Mouse (Mus musculus) myocyte (in vitro differentiated cells): ENCODE measurements around the gene Fat3. TPM values are rescaled to one million over a fixed set of nuclear protein-coding genes. Genes with fewer than 3 reads are reported as not detected.
A peak's percentile ranks its signal among the peaks of the same experiment; 100 is the strongest.

Experiments used
- H3K27me3 ChIP-seq: one replicate; pipeline ENCODE4 v1.6.1; 2011; ENCODE audit not compliant: control insufficient read depth, insufficient read depth, insufficient read length
- H3K36me3 ChIP-seq: one replicate; pipeline ENCODE4 v1.6.1; 2011; ENCODE audit not compliant: control insufficient read depth, insufficient read depth
- H3K4me2 ChIP-seq: one replicate; pipeline ENCODE4 v1.6.1; 2011; ENCODE audit warnings: low read depth, control low read depth
- H3K4me3 ChIP-seq: one replicate; pipeline ENCODE4 v1.5.1; 2011; ENCODE audit warnings: mild to moderate bottlenecking, control low read depth, moderate library complexity
- H3K79me2 ChIP-seq: one replicate; pipeline ENCODE4 v1.6.1; 2011; ENCODE audit not compliant: control insufficient read depth, insufficient read depth
- H3ac ChIP-seq: one replicate; pipeline ENCODE4 v1.6.1; 2011; ENCODE audit not compliant: control insufficient read depth, insufficient read length
- CEBPB ChIP-seq: IDR thresholded peaks from 2 replicates; pipeline ENCODE4 v1.6.1; 2011; ENCODE audit warnings: mild to moderate bottlenecking, moderate library complexity; ENCODE audit not compliant: poor library complexity, insufficient read depth, severe bottlenecking
- E2F4 ChIP-seq: IDR thresholded peaks from one replicate; pipeline ENCODE4 v1.6.1; 2011; ENCODE audit warnings: mild to moderate bottlenecking, control low read depth, moderate library complexity; ENCODE audit not compliant: insufficient read depth
- MAX ChIP-seq: IDR thresholded peaks from one replicate; pipeline ENCODE4 v1.6.1; 2011; ENCODE audit warnings: low read depth, mild to moderate bottlenecking, control low read depth
- MYOD1 ChIP-seq, 3 experiments: IDR thresholded peaks; one replicate each; pipeline ENCODE4 v1.6.1; 2011; ENCODE audit warnings: control low read depth in 2 of 3, low read depth in 2 of 3, mild to moderate bottlenecking in 2 of 3, moderate library complexity in 1 of 3; ENCODE audit not compliant: insufficient read length in 2 of 3, control insufficient read depth in 1 of 3
- MYOG ChIP-seq, 3 experiments: IDR thresholded peaks; one replicate each; pipeline ENCODE4 v1.6.1; 2011; ENCODE audit warnings: control low read depth in 2 of 3, low read depth in 2 of 3, mild to moderate bottlenecking in 2 of 3; ENCODE audit not compliant: insufficient read length in 2 of 3, control insufficient read depth in 1 of 3, insufficient read depth in 1 of 3
- POLR2A ChIP-seq: IDR thresholded peaks from one replicate; pipeline ENCODE4 v1.6.1; 2011; ENCODE audit warnings: low read depth, mild to moderate bottlenecking, control low read depth, moderate library complexity; ENCODE audit not compliant: insufficient read length
- POLR2AphosphoS2 ChIP-seq: IDR thresholded peaks from one replicate; pipeline ENCODE4 v1.6.1; 2011; ENCODE audit warnings: low read depth, control low read depth; ENCODE audit not compliant: insufficient read length
- REST ChIP-seq: IDR thresholded peaks from one replicate; pipeline ENCODE4 v1.6.1; 2011; ENCODE audit warnings: mild to moderate bottlenecking, control low read depth, moderate library complexity; ENCODE audit not compliant: insufficient read depth, insufficient read length
- SRF ChIP-seq: IDR thresholded peaks from one replicate; pipeline ENCODE4 v1.6.1; 2011; ENCODE audit warnings: low read depth; ENCODE audit not compliant: control insufficient read depth, insufficient read length
- TCF12 ChIP-seq: IDR thresholded peaks from one replicate; pipeline ENCODE4 v1.6.1; 2011; ENCODE audit warnings: mild to moderate bottlenecking, control low read depth; ENCODE audit not compliant: poor library complexity, insufficient read depth, severe bottlenecking
- TCF3 ChIP-seq: IDR thresholded peaks from one replicate; pipeline ENCODE4 v1.6.1; 2011; ENCODE audit warnings: low read depth, control low read depth; ENCODE audit not compliant: insufficient read length
- USF1 ChIP-seq: IDR thresholded peaks from one replicate; pipeline ENCODE4 v1.6.1; 2011; ENCODE audit warnings: low read depth, mild to moderate bottlenecking, control low read depth, moderate library complexity
- polyA plus RNA-seq: library from polyadenylated mRNA; unstranded; fragments of >200 nt; fragmentation: generic; extraction: Trizol; gene quantifications from one replicate; pipeline ENCODE4 v1.2.1, GENCODE M21; 2012; ENCODE audit warnings: missing spikeins

The Fat3 gene
- polyA plus RNA-seq, 1 experiment = not detected

DNA sequence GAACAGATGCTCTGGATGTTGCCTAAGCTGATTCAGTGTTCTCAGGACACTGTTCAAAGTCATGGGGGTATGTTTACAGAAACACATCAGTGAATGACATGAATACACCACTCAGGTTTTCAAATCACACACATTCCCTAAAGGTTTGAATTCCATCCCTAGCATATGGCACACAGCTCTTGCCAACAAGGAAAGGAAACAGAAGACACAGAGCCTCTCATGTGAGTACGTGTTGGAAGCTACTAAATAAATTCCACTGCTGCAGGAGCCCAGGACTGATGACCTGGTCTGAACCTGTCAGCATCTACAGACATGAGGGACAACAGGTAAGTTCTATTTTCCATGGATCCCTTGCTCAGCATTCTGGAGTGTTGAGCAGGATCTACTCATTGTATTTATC lies 528.9 kb downstream of the Fat3 start:
- no peak overlapping the region for H3K4me3 ChIP-seq
- TF ChIP-seq TCF3 (no peak), USF1 (no peak), MYOD1 (IDR thresholded peaks at IDR 0.05; ENCODE audit: control insufficient read depth in 1 of 3, insufficient read length in 2 of 3, low read depth in 2 of 3) (no peak), TCF12 (no peak), MAX (no peak), MYOG (IDR thresholded peaks at IDR 0.05; ENCODE audit: control insufficient read depth in 1 of 3, insufficient read depth in 1 of 3, insufficient read length in 2 of 3, low read depth in 2 of 3) (no peak), POLR2AphosphoS2 (no peak), POLR2A (no peak), SRF (no peak)
- no peak overlapping the region for H3K4me2 ChIP-seq

DNA sequence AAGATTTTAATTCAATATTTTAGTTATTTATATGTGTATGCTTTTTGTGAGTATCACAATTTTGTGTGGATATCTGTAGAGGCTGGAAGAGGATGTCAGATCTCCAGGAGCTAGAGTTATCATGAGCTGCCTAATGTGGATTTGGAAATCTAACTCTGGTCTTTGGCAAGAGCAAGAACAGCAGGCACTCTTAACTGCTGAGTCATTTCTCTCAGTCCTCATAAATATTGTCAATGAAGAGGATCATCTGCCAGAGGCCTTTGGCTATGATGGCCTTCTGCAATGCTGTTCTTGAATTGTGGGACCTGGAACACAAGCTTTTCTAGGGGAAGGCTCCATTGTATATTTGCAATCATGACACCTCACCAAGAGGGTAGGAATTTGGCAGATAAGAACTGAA lies 529.7 kb downstream of the Fat3 start:
- Histone ChIP-seq H3K27me3 (no peaks in the 10 kb centered on the region), H3ac (no peak overlapping the region), H3K36me3 (no peaks in the 10 kb centered on the region), H3K79me2 (no peaks in the 10 kb centered on the region), H3K4me3 (no peak overlapping the region), H3K4me2 (no peak overlapping the region)
- no peak for TF ChIP-seq REST
- TF ChIP-seq SRF = no peak
- no peak for TF ChIP-seq MAX
- TF ChIP-seq POLR2A = no peak
- no peak for TF ChIP-seq POLR2AphosphoS2

More for the DNA sequence above, 528.9 kb downstream of the Fat3 start:
- Histone ChIP-seq H3K36me3 (no peaks in the 10 kb centered on the region), H3ac (no peak overlapping the region), H3K79me2 (no peaks in the 10 kb centered on the region), H3K27me3 (no peaks in the 10 kb centered on the region)

DNA sequence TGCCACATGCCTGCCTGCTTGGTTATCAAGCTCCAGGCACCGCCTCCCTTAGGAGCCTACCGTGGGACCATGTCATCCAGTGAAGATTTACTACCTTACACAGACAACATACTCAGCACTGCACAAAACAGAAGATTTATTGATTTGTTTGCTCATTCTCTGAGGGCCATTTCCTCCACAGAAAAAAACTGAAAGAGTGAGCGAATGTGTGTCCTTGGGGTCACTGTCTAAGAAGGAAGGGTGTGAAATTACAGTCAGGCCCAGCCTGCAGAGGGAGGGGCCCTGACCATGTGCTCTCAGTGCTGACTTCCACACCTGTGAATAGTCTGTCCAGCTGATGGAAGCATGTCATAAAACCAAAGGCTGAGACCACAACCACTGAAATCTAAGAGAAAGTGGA lies 536.9 kb downstream of the Fat3 start:
- Histone ChIP-seq H3K36me3 (no peaks in the 10 kb centered on the region), H3ac (no peak overlapping the region), H3K4me3 (no peak overlapping the region), H3K27me3 (no peaks in the 10 kb centered on the region), H3K79me2 (no peaks in the 10 kb centered on the region), H3K4me2 (no peak overlapping the region)
- TF ChIP-seq TCF12 (no peak), REST (no peak), MYOG (IDR thresholded peaks at IDR 0.05; ENCODE audit: control insufficient read depth in 1 of 3, insufficient read depth in 1 of 3, insufficient read length in 2 of 3, low read depth in 2 of 3) (peak in 1 of 3 experiments; percentile 28), MYOD1 (IDR thresholded peaks at IDR 0.05; ENCODE audit: control insufficient read depth in 1 of 3, insufficient read length in 2 of 3, low read depth in 2 of 3) (peak in 1 of 3 experiments; percentile 20)

DNA sequence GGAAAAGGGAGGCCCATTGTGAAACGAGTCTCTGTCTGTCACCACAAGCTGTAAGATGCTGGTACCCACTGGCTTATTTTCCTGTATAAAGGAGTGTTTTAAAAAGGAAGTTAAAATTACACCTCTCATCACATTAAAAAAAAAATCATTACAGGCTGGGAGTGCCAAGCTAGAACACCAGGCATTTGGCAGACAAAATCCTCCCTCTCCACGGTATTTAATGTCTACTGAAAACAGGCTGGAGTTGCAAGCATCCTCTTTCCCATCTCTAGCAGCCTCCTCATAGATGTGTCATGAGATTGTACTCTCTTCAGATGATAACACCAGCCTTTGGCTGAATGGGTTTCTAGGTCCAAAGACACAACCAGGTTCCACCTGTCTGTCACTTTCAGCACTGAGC lies 538.2 kb downstream of the Fat3 start:
- Histone ChIP-seq H3K27me3 (no peaks in the 10 kb centered on the region), H3K4me3 (no peak overlapping the region), H3K36me3 (no peaks in the 10 kb centered on the region), H3K79me2 (no peaks in the 10 kb centered on the region), H3ac (no peak overlapping the region), H3K4me2 (no peak overlapping the region)
- no peak for TF ChIP-seq REST
- TF ChIP-seq CEBPB = no peak
- no peak for TF ChIP-seq MAX
- no peak for TF ChIP-seq USF1

DNA sequence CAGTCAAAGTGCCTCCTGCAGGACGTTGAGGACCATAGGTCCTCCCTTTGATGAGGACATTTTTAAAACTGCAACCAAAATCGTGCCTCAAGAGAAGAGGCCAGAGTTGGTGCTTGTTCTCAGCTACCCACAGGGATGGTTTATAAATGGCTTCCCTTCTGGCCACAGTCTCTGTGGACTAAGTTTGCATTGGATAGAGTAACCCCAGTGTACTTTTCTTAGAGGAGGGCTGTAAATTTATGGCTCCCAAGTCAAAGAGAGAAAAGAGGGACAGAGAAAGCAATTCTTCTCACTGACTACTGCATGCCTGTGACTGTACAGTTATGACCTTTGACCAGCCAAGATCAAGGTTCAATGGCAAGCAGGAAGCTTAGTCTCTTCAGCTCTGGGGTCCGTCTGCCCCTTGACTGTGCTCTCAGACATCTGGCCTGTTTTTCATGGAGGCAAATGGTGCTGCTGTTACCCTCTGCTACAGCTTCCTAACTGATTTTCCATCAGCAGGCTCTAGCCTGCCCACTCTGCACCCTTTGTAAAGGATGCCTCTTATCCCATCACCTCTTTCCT lies 542.8 kb downstream of the Fat3 start:
- Histone ChIP-seq H3K4me3 (no peak overlapping the region), H3K27me3 (no peaks in the 10 kb centered on the region), H3K36me3 (no peaks in the 10 kb centered on the region), H3K4me2 (no peak overlapping the region), H3K79me2 (no peaks in the 10 kb centered on the region), H3ac (no peak overlapping the region)
- TF ChIP-seq CEBPB = no peak
- no peak for TF ChIP-seq POLR2A
- no peak for TF ChIP-seq E2F4
- TF ChIP-seq POLR2AphosphoS2 = no peak
- no peak for TF ChIP-seq MYOD1 (IDR thresholded peaks at IDR 0.05; ENCODE audit: control insufficient read depth in 1 of 3, insufficient read length in 2 of 3, low read depth in 2 of 3)
- TF ChIP-seq TCF12 = no peak
- no peak for TF ChIP-seq SRF
- no peak for TF ChIP-seq MAX
- TF ChIP-seq TCF3 = no peak
